In the genomic region with DNA sequence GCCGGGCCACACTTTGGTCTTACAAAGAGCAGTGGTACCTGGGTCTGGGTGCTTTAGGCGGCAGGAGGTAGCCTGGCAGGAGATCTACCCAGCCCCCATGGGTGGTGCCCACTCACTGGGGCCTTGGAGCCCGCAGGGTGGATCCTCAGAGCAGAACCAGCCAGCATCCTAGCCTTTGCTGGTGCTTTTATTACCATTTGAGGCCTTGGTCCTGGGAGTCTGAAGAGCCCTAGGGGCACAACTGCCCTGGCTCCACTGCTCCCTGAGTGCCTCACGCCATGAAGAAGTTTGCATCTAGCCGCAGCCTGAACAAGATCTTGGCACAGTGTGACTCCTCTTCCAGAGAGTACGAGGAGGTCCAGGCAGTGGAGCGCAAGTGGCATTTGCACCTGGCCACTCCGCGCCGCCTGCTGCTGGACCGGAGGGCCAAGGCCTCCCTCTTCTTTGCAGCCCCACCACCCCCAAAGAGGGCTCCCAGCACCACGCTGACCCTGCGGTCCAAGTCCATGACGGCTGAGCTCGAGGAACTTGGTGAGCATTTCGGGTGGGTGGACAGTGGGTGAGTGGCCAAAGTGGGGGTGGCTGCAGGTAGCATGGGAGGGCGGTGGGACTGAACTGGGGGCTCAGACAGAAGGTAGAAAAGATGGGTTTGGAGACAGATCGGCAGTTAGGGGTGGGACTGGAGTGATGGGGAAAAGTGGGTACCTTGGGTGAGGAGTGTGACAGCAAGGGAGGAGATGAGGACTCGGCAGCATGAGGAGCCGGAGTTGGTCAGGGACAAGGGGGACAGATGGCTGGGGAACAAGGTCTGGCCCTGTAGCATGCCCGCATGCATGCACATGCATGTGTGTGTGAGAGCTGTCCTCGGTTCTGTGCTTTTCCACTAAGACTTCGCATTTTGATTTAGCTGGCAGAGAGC, we compare ENCODE assay signal across 8 mouse cellular contexts. TPM values are rescaled to one million over a fixed set of nuclear protein-coding genes. Genes with fewer than 3 reads are reported as not detected.
DNase-seq lines count a peak whose midpoint lies in the region; ATAC-seq and TF ChIP-seq lines count a peak whose summit lies in the region.
"Had no signal": no experiment of that assay in that cellular context is flagged by ENCODE, and none has a peak within 500 bp of the region (broad histone marks: within the 10 kb centered on the region; RNA-seq: fewer than 3 reads in every experiment).

No protein-coding gene starts in this region.

- H3K4me3 ChIP-seq in stomach, embryonic 14.5 days (ENCODE audit: low read depth, low read length) = no peak overlapping the region
- no peak overlapping the region for H3K4me3 ChIP-seq in stomach, postnatal 0 days (ENCODE audit: low read depth, low read length)
- H3K4me3 ChIP-seq in forebrain, embryonic 12.5 days (replicated peaks) = peak overlapping the region; percentile 45
- H3K4me3 ChIP-seq in limb, embryonic 13.5 days = peak overlapping the region; percentile 22

- no peak for ATAC-seq in stomach, embryonic 14.5 days (ENCODE audit: insufficient number of reproducible peaks, insufficient read depth, low FRiP score, low read depth)
- no peak for ATAC-seq in stomach, postnatal 0 days (ENCODE audit: low FRiP score, low TSS enrichment)
- peak; percentile 53 for ATAC-seq in forebrain, embryonic 12.5 days (ENCODE audit: low FRiP score)
- no peak for ATAC-seq in limb, embryonic 13.5 days (ENCODE audit: low FRiP score, low read depth)

- no peaks in the 10 kb centered on the region for H3K4me1 ChIP-seq in stomach, embryonic 14.5 days (ENCODE audit: control insufficient read depth, insufficient read depth, low read length)
- no peaks in the 10 kb centered on the region for H3K4me1 ChIP-seq in stomach, postnatal 0 days (replicated peaks; ENCODE audit: control insufficient read depth, insufficient read depth)
- H3K4me1 ChIP-seq in forebrain, embryonic 12.5 days = peaks cover 29% of the 10 kb centered on the region
- H3K4me1 ChIP-seq in limb, embryonic 13.5 days = peaks cover 13% of the 10 kb centered on the region

- H3K4me2 ChIP-seq in stomach, embryonic 14.5 days (replicated peaks; ENCODE audit: low read depth, low read length) = 0 out of 2 replicates have a peak overlapping the region, but pooled peaks have one; percentile 10
- no peak overlapping the region for H3K4me2 ChIP-seq in stomach, postnatal 0 days (replicated peaks; ENCODE audit: low read depth)
- peak overlapping the region; percentile 79 for H3K4me2 ChIP-seq in forebrain, embryonic 12.5 days
- peak overlapping the region; percentile 57 for H3K4me2 ChIP-seq in limb, embryonic 13.5 days (replicated peaks)

- H3K36me3 ChIP-seq in stomach, embryonic 14.5 days (ENCODE audit: control insufficient read depth, insufficient read depth, low read length) = no peaks in the 10 kb centered on the region
- no peaks in the 10 kb centered on the region for H3K36me3 ChIP-seq in stomach, postnatal 0 days (ENCODE audit: control insufficient read depth, insufficient read depth, low read length)
- H3K36me3 ChIP-seq in forebrain, embryonic 12.5 days (replicated peaks) = no peaks in the 10 kb centered on the region
- H3K36me3 ChIP-seq in limb, embryonic 13.5 days = peaks cover 31% of the 10 kb centered on the region

- no peak for DNase-seq in stomach, postnatal 0 days (ENCODE audit: low spot score)
- no peak for DNase-seq in urinary bladder, adult 2 months (ENCODE audit: low spot score)
- DNase-seq in adrenal gland, postnatal 10 days = no peak
- DNase-seq in natural killer cell, adult 2 months (ENCODE audit: low spot score in 2 of 2) = no peak

- H3K27ac ChIP-seq in stomach, embryonic 14.5 days (ENCODE audit: low read length) = no peak overlapping the region
- H3K27ac ChIP-seq in stomach, postnatal 0 days (replicated peaks) = no peak overlapping the region
- peak overlapping the region; percentile 81 for H3K27ac ChIP-seq in forebrain, embryonic 12.5 days
- no peak overlapping the region for H3K27ac ChIP-seq in limb, embryonic 13.5 days

- no peak overlapping the region for H3K9ac ChIP-seq in stomach, embryonic 14.5 days (replicated peaks; ENCODE audit: low read depth, low read length)
- H3K9ac ChIP-seq in stomach, postnatal 0 days (ENCODE audit: low read length) = no peak overlapping the region
- peak overlapping the region; percentile 65 for H3K9ac ChIP-seq in forebrain, embryonic 12.5 days
- H3K9ac ChIP-seq in limb, embryonic 13.5 days = peak overlapping the region; percentile 48

- H3K27me3 ChIP-seq in stomach, embryonic 14.5 days (ENCODE audit: control insufficient read depth, insufficient read depth, low read length) = no peaks in the 10 kb centered on the region
- H3K27me3 ChIP-seq in stomach, postnatal 0 days (ENCODE audit: control insufficient read depth, insufficient read depth, low read length) = no peaks in the 10 kb centered on the region
- no peaks in the 10 kb centered on the region for H3K27me3 ChIP-seq in forebrain, embryonic 12.5 days
- H3K27me3 ChIP-seq in limb, embryonic 13.5 days = 0 out of 2 replicates have a peak, but pooled peaks cover 5% of the 10 kb centered on the region

- no peak for TF ChIP-seq EP300 in stomach, postnatal 0 days (optimal IDR thresholded peaks at IDR 0.05)

- TF ChIP-seq CTCF in stomach, postnatal 0 days (IDR thresholded peaks at IDR 0.05; ENCODE audit: low read depth) = no peak

- 78% methylated on average over 23 of the region's 23 CpGs for WGBS in stomach, embryonic 14.5 days
- WGBS in stomach, postnatal 0 days = 82% methylated on average over 23 of the region's 23 CpGs
- WGBS in forebrain, embryonic 12.5 days = 60% methylated on average over 23 of the region's 23 CpGs
- WGBS in limb, embryonic 13.5 days = 77% methylated on average over 23 of the region's 23 CpGs

- H3K9me3 ChIP-seq in stomach, embryonic 14.5 days (ENCODE audit: control insufficient read depth, low read depth, low read length) = no peaks in the 10 kb centered on the region
- no peaks in the 10 kb centered on the region for H3K9me3 ChIP-seq in stomach, postnatal 0 days (ENCODE audit: control insufficient read depth, low read length)
- no peaks in the 10 kb centered on the region for H3K9me3 ChIP-seq in forebrain, embryonic 12.5 days
- H3K9me3 ChIP-seq in limb, embryonic 13.5 days = no peaks in the 10 kb centered on the region

RNA-seq across cellular contexts. Expression of gene Shank3, which starts 33.8 kb away (rescaled TPM):
- polyA plus RNA-seq in stomach, embryonic 14.5 days (2014; fragmentation: Nextera tagmentation; extraction: Ambion mirVana) = 2.4 and 2.8 TPM in 2 replicates
- 0.35 and 0.40 TPM in 2 replicates for polyA plus RNA-seq in stomach, postnatal 0 days (2015; fragmentation: Nextera tagmentation; extraction: Ambion mirVana)
- 7.9 and 8.8 TPM in 2 replicates for polyA plus RNA-seq in forebrain, embryonic 12.5 days (2016; fragmentation: Nextera tagmentation; extraction: Ambion mirVana)
- polyA plus RNA-seq in limb, embryonic 13.5 days (2015; fragmentation: Nextera tagmentation; extraction: Ambion mirVana) = 2.6 and 2.7 TPM in 2 replicates
- 7.1 and 8.8 TPM in 2 replicates for polyA plus RNA-seq in urinary bladder, adult 2 months (2012; rRNA removed)
- total RNA-seq in adrenal gland, postnatal 10 days (2021) = 10 to 100 TPM; 54.1 to 67.5 TPM

RNA-seq across cellular contexts. Expression of gene Acr, which starts 34.9 kb away (rescaled TPM):
- 0.27 and 0.64 TPM in 2 replicates for polyA plus RNA-seq in stomach, embryonic 14.5 days (2014; fragmentation: Nextera tagmentation; extraction: Ambion mirVana)
- 0.08 TPM in 1 of 2 replicates, not detected in the other for polyA plus RNA-seq in stomach, postnatal 0 days (2015; fragmentation: Nextera tagmentation; extraction: Ambion mirVana)
- polyA plus RNA-seq in forebrain, embryonic 12.5 days (2016; fragmentation: Nextera tagmentation; extraction: Ambion mirVana) = 1.5 and 1.7 TPM in 2 replicates
- 0.17 TPM in 1 of 2 replicates, not detected in the other for polyA plus RNA-seq in limb, embryonic 13.5 days (2015; fragmentation: Nextera tagmentation; extraction: Ambion mirVana)
- 0.63 and 0.71 TPM in 2 replicates for polyA plus RNA-seq in urinary bladder, adult 2 months (2012; rRNA removed)
- under 1 TPM; 0.45 to 0.76 TPM for total RNA-seq in adrenal gland, postnatal 10 days (2021)
- polyA plus RNA-seq: liver, embryonic 16.5 days had no signal

RNA-seq across cellular contexts. Expression of gene Arsa, which starts 56.0 kb away (rescaled TPM):
- polyA plus RNA-seq in stomach, embryonic 14.5 days (2014; fragmentation: Nextera tagmentation; extraction: Ambion mirVana) = 14.8 and 16.7 TPM in 2 replicates
- polyA plus RNA-seq in stomach, postnatal 0 days (2015; fragmentation: Nextera tagmentation; extraction: Ambion mirVana) = 10.3 and 11.1 TPM in 2 replicates
- 12.5 and 13.6 TPM in 2 replicates for polyA plus RNA-seq in forebrain, embryonic 12.5 days (2016; fragmentation: Nextera tagmentation; extraction: Ambion mirVana)
- polyA plus RNA-seq in limb, embryonic 13.5 days (2015; fragmentation: Nextera tagmentation; extraction: Ambion mirVana) = 23.0 TPM in 2 replicates
- 35.4 TPM in 2 replicates for polyA plus RNA-seq in urinary bladder, adult 2 months (2012; rRNA removed)
- 10 to 100 TPM; 26.6 to 29.5 TPM for total RNA-seq in adrenal gland, postnatal 10 days (2021)

RNA-seq across cellular contexts. Expression of gene Rabl2, which starts 58.5 kb away (rescaled TPM):
- 52.6 and 52.8 TPM in 2 replicates for polyA plus RNA-seq in stomach, embryonic 14.5 days (2014; fragmentation: Nextera tagmentation; extraction: Ambion mirVana)
- 13.4 and 14.2 TPM in 2 replicates for polyA plus RNA-seq in stomach, postnatal 0 days (2015; fragmentation: Nextera tagmentation; extraction: Ambion mirVana)
- polyA plus RNA-seq in forebrain, embryonic 12.5 days (2016; fragmentation: Nextera tagmentation; extraction: Ambion mirVana) = 60.7 and 62.8 TPM in 2 replicates
- polyA plus RNA-seq in limb, embryonic 13.5 days (2015; fragmentation: Nextera tagmentation; extraction: Ambion mirVana) = 45.3 and 52.1 TPM in 2 replicates
- polyA plus RNA-seq in urinary bladder, adult 2 months (2012; rRNA removed) = 22.2 and 26.8 TPM in 2 replicates
- 10 to 100 TPM in 1 of 2 experiments, 1 to 10 TPM in 1; 9.2 to 11.1 TPM for total RNA-seq in adrenal gland, postnatal 10 days (2021)

Comparison
In these comparisons a context has a peak if more than half of its experiments do, and no peak if none do; other contexts are left out.
1. H3K4me3 ChIP-seq: peak in forebrain, embryonic 12.5 days (single experiment) and limb, embryonic 13.5 days (single experiment); none in stomach, embryonic 14.5 days (single experiment) and stomach, postnatal 0 days (single experiment).
2. H3K9ac ChIP-seq: peak in forebrain, embryonic 12.5 days (single experiment) and limb, embryonic 13.5 days (single experiment); none in stomach, embryonic 14.5 days (single experiment) and stomach, postnatal 0 days (single experiment).